ENCODE assay signal across 22 mouse cellular contexts in the genomic region with DNA sequence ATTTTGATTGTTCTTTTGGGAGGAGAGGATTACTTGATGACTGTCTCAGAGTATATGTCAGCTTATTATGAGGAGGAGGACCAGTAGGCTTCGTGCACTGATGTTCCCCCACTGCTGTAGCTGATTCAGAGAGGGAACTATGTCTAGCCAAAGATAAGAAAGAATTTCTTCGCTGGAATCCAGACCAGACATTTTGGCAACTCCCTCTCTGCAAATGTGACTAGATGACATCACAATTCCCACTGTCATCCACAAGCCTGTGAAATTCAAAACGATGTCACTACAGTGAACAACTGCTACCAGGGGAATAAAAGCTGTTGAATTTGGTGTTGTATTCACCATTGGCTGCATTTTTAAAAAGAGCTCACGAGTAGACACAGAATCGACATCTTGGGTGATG. TPM values are rescaled to one million over a fixed set of nuclear protein-coding genes. Genes with fewer than 3 reads are reported as not detected.
DNase-seq lines count a peak whose midpoint lies in the region; ATAC-seq and TF ChIP-seq lines count a peak whose summit lies in the region.
"Had no signal": no experiment of that assay in that cellular context is flagged by ENCODE, and none has a peak within 500 bp of the region (broad histone marks: within the 10 kb centered on the region; RNA-seq: fewer than 3 reads in every experiment).

No protein-coding gene starts in this region.

- H3K36me3 ChIP-seq in forebrain, postnatal 0 days (ENCODE audit: insufficient read depth), result no peaks in the 10 kb centered on the region
- H3K36me3 ChIP-seq in forebrain, embryonic 14.5 days (ENCODE audit: control insufficient read depth, insufficient read depth, low read length), result no peaks in the 10 kb centered on the region
- no peaks in the 10 kb centered on the region for H3K36me3 ChIP-seq in heart, embryonic 16.5 days (ENCODE audit: control insufficient read depth, insufficient read depth)
- no peaks in the 10 kb centered on the region for H3K36me3 ChIP-seq in heart, embryonic 12.5 days
- peaks cover 0 to 13% of the 10 kb centered on the region in 2 experiments; a peak in 2 of 4 replicates for H3K36me3 ChIP-seq in MEL (ENCODE audit: control insufficient read depth in 1 of 2, insufficient read depth in 2 of 2, low read length in 2 of 2)
- H3K36me3 ChIP-seq: embryonic facial prominence, embryonic 10.5 days; forebrain, embryonic 12.5 days; heart, embryonic 13.5 days; hindbrain, embryonic 12.5 days had no signal

- 48% methylated on average over 5 of the region's 5 CpGs for WGBS in forebrain, postnatal 0 days
- WGBS in forebrain, embryonic 14.5 days, result 74% methylated on average over 5 of the region's 5 CpGs
- 40% methylated on average over 5 of the region's 5 CpGs for WGBS in heart, embryonic 16.5 days
- WGBS in heart, embryonic 12.5 days, result 38% methylated on average over 5 of the region's 5 CpGs

- H3K27ac ChIP-seq in forebrain, postnatal 0 days (ENCODE audit: low read depth, low read length), result no peak overlapping the region
- H3K27ac ChIP-seq in forebrain, embryonic 14.5 days (ENCODE audit: low read depth, low read length), result no peak overlapping the region
- no peak overlapping the region for H3K27ac ChIP-seq in heart, embryonic 16.5 days (ENCODE audit: low read length)
- no peak overlapping the region for H3K27ac ChIP-seq in heart, embryonic 12.5 days (ENCODE audit: poor library complexity, severe bottlenecking)
- H3K27ac ChIP-seq in MEL (ENCODE audit: control insufficient read depth, low read depth, low read length), result no peak overlapping the region
- H3K27ac ChIP-seq: embryonic facial prominence, embryonic 10.5 days; forebrain, embryonic 12.5 days; heart, embryonic 13.5 days; hindbrain, embryonic 12.5 days; liver, embryonic 14.5 days had no signal

- H3K4me3 ChIP-seq in forebrain, postnatal 0 days (ENCODE audit: low read depth, low read length), result no peak overlapping the region
- no peak overlapping the region for H3K4me3 ChIP-seq in forebrain, embryonic 14.5 days (ENCODE audit: low read depth, low read length)
- H3K4me3 ChIP-seq in heart, embryonic 16.5 days (ENCODE audit: low read length), result no peak overlapping the region
- no peak overlapping the region for H3K4me3 ChIP-seq in heart, embryonic 12.5 days
- H3K4me3 ChIP-seq in MEL (ENCODE audit: control insufficient read depth in 1 of 2, insufficient read depth in 1 of 2, low read depth in 2 of 2, low read length in 2 of 2), result no peak overlapping the region
- H3K4me3 ChIP-seq: embryonic facial prominence, embryonic 10.5 days; forebrain, embryonic 12.5 days; heart, embryonic 13.5 days; hindbrain, embryonic 12.5 days had no signal

- peak; percentile 84 for ATAC-seq in forebrain, postnatal 0 days
- ATAC-seq in forebrain, embryonic 14.5 days, result no peak
- peak; percentile 58 for ATAC-seq in heart, embryonic 16.5 days (replicated peaks; ENCODE audit: extremely low read depth, insufficient read depth, low FRiP score)
- no peak for ATAC-seq in heart, embryonic 12.5 days (ENCODE audit: insufficient number of reproducible peaks, low FRiP score)
- ATAC-seq: inflammation-experienced regulatory T-cells, adult 6 months had no signal

- no peak for TF ChIP-seq CTCF in forebrain, postnatal 0 days (IDR thresholded peaks at IDR 0.05; ENCODE audit: low read depth)
- no peak for TF ChIP-seq CTCF in MEL (IDR thresholded peaks at IDR 0.05 in 2 of 3, conservative IDR thresholded peaks at IDR 0.05 in 1 of 3; ENCODE audit: control insufficient read depth in 1 of 3, insufficient read depth in 1 of 3, low read depth in 2 of 3, low read length in 3 of 3, poor library complexity in 1 of 3, severe bottlenecking in 1 of 3)

- peak; percentile 42 for DNase-seq in forebrain, postnatal 0 days
- no peak for DNase-seq in forebrain, embryonic 14.5 days (ENCODE audit: low spot score)
- peak; percentile 52 for DNase-seq in MEL (ENCODE audit: low read depth, low spot score)
- DNase-seq in heart, postnatal 4 days, result peak; percentile 24
- DNase-seq in cerebellum, adult 18-20 months, result no peak
- DNase-seq in ovary, adult 18-20 months (ENCODE audit: low spot score), result no peak
- DNase-seq: adrenal gland, postnatal 36 days; cerebellum, adult 8-10 months; kidney, adult 8-10 months; kidney, postnatal 25 days; lung, postnatal 14 days; right cerebral cortex, postnatal 14 days; thymus, postnatal 4 days had no signal

- TF ChIP-seq EP300 in MEL (IDR thresholded peaks at IDR 0.05; ENCODE audit: low read depth in 1 of 2, low read length in 2 of 2), result peak; percentile 42 to 49; a peak in 3 of 4 replicates

- no peak for TF ChIP-seq POLR2A in MEL (IDR thresholded peaks at IDR 0.05; ENCODE audit: control insufficient read depth in 1 of 2, insufficient read depth in 1 of 2, low read depth in 1 of 2, low read length in 2 of 2, poor library complexity in 1 of 2)

- H3K9me3 ChIP-seq in forebrain, postnatal 0 days (ENCODE audit: low read length), result no peaks in the 10 kb centered on the region
- no peaks in the 10 kb centered on the region for H3K9me3 ChIP-seq in forebrain, embryonic 14.5 days (replicated peaks; ENCODE audit: control insufficient read depth, low read length)
- H3K9me3 ChIP-seq in heart, embryonic 16.5 days (replicated peaks; ENCODE audit: control insufficient read depth, low read length), result no peaks in the 10 kb centered on the region
- no peaks in the 10 kb centered on the region for H3K9me3 ChIP-seq in heart, embryonic 12.5 days (replicated peaks)
- no peaks in the 10 kb centered on the region for H3K9me3 ChIP-seq in MEL (replicated peaks; ENCODE audit: insufficient read depth, low read length)
- H3K9me3 ChIP-seq: embryonic facial prominence, embryonic 10.5 days; forebrain, embryonic 12.5 days; heart, embryonic 13.5 days; hindbrain, embryonic 12.5 days had no signal

- H3K9ac ChIP-seq in forebrain, postnatal 0 days, result no peak overlapping the region
- H3K9ac ChIP-seq in forebrain, embryonic 14.5 days (ENCODE audit: low read length), result no peak overlapping the region
- H3K9ac ChIP-seq in heart, embryonic 16.5 days (ENCODE audit: low read length), result no peak overlapping the region
- H3K9ac ChIP-seq in heart, embryonic 12.5 days, result no peak overlapping the region
- H3K9ac ChIP-seq in MEL (ENCODE audit: control insufficient read depth, low read depth, low read length, poor library complexity, severe bottlenecking), result no peak overlapping the region
- H3K9ac ChIP-seq: forebrain, embryonic 12.5 days; heart, embryonic 13.5 days; hindbrain, embryonic 12.5 days; liver, embryonic 14.5 days had no signal

- H3K27me3 ChIP-seq in forebrain, postnatal 0 days (ENCODE audit: insufficient read depth, low read length), result no peaks in the 10 kb centered on the region
- H3K27me3 ChIP-seq in forebrain, embryonic 14.5 days (replicated peaks; ENCODE audit: control insufficient read depth, insufficient read depth, low read length), result no peaks in the 10 kb centered on the region
- no peaks in the 10 kb centered on the region for H3K27me3 ChIP-seq in heart, embryonic 16.5 days (ENCODE audit: control insufficient read depth, insufficient read depth, low read length)
- H3K27me3 ChIP-seq in heart, embryonic 12.5 days (replicated peaks), result no peaks in the 10 kb centered on the region
- H3K27me3 ChIP-seq in MEL (ENCODE audit: control insufficient read depth in 1 of 2, insufficient read depth in 2 of 2, low read length in 2 of 2), result no peaks in the 10 kb centered on the region
- H3K27me3 ChIP-seq: CH12.LX; forebrain, embryonic 12.5 days; heart, embryonic 13.5 days; hindbrain, embryonic 12.5 days had no signal

- H3K4me2 ChIP-seq in forebrain, postnatal 0 days (ENCODE audit: low read depth), result no peak overlapping the region
- H3K4me2 ChIP-seq in forebrain, embryonic 14.5 days (ENCODE audit: low read length), result no peak overlapping the region
- H3K4me2 ChIP-seq in heart, embryonic 16.5 days (ENCODE audit: low read depth, low read length), result no peak overlapping the region
- H3K4me2 ChIP-seq in heart, embryonic 12.5 days, result no peak overlapping the region
- H3K4me2 ChIP-seq: forebrain, embryonic 12.5 days; heart, embryonic 13.5 days; hindbrain, embryonic 12.5 days had no signal

- H3K4me1 ChIP-seq in forebrain, postnatal 0 days (ENCODE audit: insufficient read depth), result no peaks in the 10 kb centered on the region
- H3K4me1 ChIP-seq in forebrain, embryonic 14.5 days (ENCODE audit: control insufficient read depth, insufficient read depth, low read length), result no peaks in the 10 kb centered on the region
- peaks cover 6% of the 10 kb centered on the region; the same call in 1 of the 2 replicates for H3K4me1 ChIP-seq in heart, embryonic 16.5 days (ENCODE audit: control insufficient read depth, insufficient read depth, low read length)
- H3K4me1 ChIP-seq in heart, embryonic 12.5 days (replicated peaks), result peaks cover 7% of the 10 kb centered on the region; the same call in 1 of the 2 replicates
- H3K4me1 ChIP-seq in MEL (ENCODE audit: control insufficient read depth in 1 of 2, insufficient read depth in 2 of 2, low read length in 2 of 2), result peaks cover 11 to 14% of the 10 kb centered on the region in 2 experiments
- H3K4me1 ChIP-seq: forebrain, embryonic 12.5 days; hindbrain, embryonic 12.5 days had no signal

- no peaks in the 10 kb centered on the region for H3K79me2 ChIP-seq in MEL (ENCODE audit: control insufficient read depth, insufficient read depth, low read length, poor library complexity)

- TF ChIP-seq RAD21 in MEL (IDR thresholded peaks at IDR 0.05; ENCODE audit: low read depth, low read length), result no peak; the same call in 1 of the 2 replicates

TF ChIP-seq in MEL, 35 proteins besides CTCF, POLR2A, EP300 and RAD21:
- TF ChIP-seq CHD1 (IDR thresholded peaks at IDR 0.05; ENCODE audit: low read depth, low read length) (no peak), CHD2 (IDR thresholded peaks at IDR 0.05; ENCODE audit: low read length) (no peak), GATA1 (IDR thresholded peaks at IDR 0.05; ENCODE audit: low read depth, low read length) (peak; percentile 62; the same call in 1 of the 2 replicates), ETS1 (IDR thresholded peaks at IDR 0.05; ENCODE audit: low read depth, low read length) (peak; percentile 55), RCOR1 (IDR thresholded peaks at IDR 0.05; ENCODE audit: low read depth, low read length) (no peak), MAX (IDR thresholded peaks at IDR 0.05; ENCODE audit: low read length) (peak; percentile 43; the same call in 1 of the 2 replicates)

RNA-seq across cellular contexts. Expression of a gene that starts 11.1 kb away (rescaled TPM):
- total RNA-seq in forebrain, postnatal 0 days (2014; rRNA removed), result 167 and 234 TPM in 2 replicates
- polyA plus RNA-seq in forebrain, postnatal 0 days (2015; fragmentation: Nextera tagmentation; extraction: Ambion mirVana), result 249 and 268 TPM in 2 replicates
- polyA plus RNA-seq in forebrain, embryonic 14.5 days (2014; fragmentation: Nextera tagmentation; extraction: Ambion mirVana), result 252 and 310 TPM in 2 replicates
- polyA plus RNA-seq in heart, embryonic 16.5 days (2015; fragmentation: Nextera tagmentation; extraction: Ambion mirVana), result 111 and 114 TPM in 2 replicates
- 78.6 and 79.0 TPM in 2 replicates for polyA plus RNA-seq in heart, embryonic 12.5 days (2016; fragmentation: Nextera tagmentation; extraction: Ambion mirVana)
- total RNA-seq in MEL (2012; rRNA removed), result 12.6 and 14.3 TPM in 2 replicates
- polyA plus RNA-seq in MEL (2012; ENCODE audit: insufficient read depth in 1 of 2, insufficient read length in 2 of 2, low read depth in 1 of 2, low replicate concordance in 2 of 2, missing spikeins in 1 of 2), result 10 to 100 TPM in 1 of 2 experiments, not detected in 1; 38.4 TPM
- total RNA-seq in heart, postnatal 4 days (2021), result 10 to 100 TPM; 56.3 to 62.0 TPM

Comparison
In these comparisons a context has a peak if more than half of its experiments do, and no peak if none do; other contexts are left out.
1. ATAC-seq: peak in forebrain, postnatal 0 days (single experiment) and heart, embryonic 16.5 days (single experiment); none in forebrain, embryonic 14.5 days (single experiment) and heart, embryonic 12.5 days (single experiment).
2. DNase-seq: peak in forebrain, postnatal 0 days (single experiment), MEL (single experiment) and heart, postnatal 4 days (single experiment); none in forebrain, embryonic 14.5 days (single experiment), cerebellum, adult 18-20 months (0 of 2) and ovary, adult 18-20 months (single experiment).